Mouse (Mus musculus): ENCODE results near the gene Hspa4. TPM values are rescaled to one million over a fixed set of nuclear protein-coding genes. Genes with fewer than 3 reads are reported as not detected.

Gene Hspa4
- polyA plus RNA-seq, 1 experiment from 2014 or later, result 84.5 TPM

DNA sequence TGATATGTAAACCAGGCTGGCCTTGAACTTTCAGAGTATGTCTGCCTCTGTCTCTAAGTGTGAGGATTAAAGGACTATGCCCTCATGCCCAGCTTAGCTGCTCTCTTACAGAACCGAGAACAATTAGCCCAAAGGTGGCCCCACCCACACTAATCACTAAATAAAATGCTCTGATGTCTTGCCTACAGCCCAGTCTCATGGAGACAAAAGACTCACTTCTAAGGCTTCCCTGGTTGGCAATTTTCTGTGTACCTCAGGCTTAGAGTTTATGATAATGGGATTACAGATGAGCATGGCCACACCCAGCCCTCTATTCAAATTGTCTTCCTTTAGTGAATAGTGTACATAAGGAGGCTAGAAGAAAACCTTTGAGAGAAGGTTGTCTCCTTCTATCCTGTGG, 11.1 kb upstream of the Hspa4 start:
- no peaks in the 10 kb centered on the region for H3K36me3 ChIP-seq (ENCODE audit: insufficient read depth, low read length)
- WGBS, result 53% methylated on average over 1 of the region's 1 CpGs
- H3K27ac ChIP-seq, result no peak overlapping the region
- H3K27me3 ChIP-seq (ENCODE audit: insufficient read depth, low read length), result no peaks in the 10 kb centered on the region
- H3K4me3 ChIP-seq (replicated peaks; ENCODE audit: low read depth, low read length), result no peak overlapping the region
- DNase-seq (ENCODE audit: low spot score) (no peak), ATAC-seq (replicated peaks; ENCODE audit: low FRiP score, low read depth) (no peak)
- no peak overlapping the region for H3K4me2 ChIP-seq (ENCODE audit: low read length)
- H3K9me3 ChIP-seq (replicated peaks; ENCODE audit: low read length), result no peaks in the 10 kb centered on the region
- TF ChIP-seq CTCF (IDR thresholded peaks at IDR 0.05; ENCODE audit: low read depth), result no peak
- H3K4me1 ChIP-seq (replicated peaks; ENCODE audit: insufficient read depth, low read length), result peaks cover 8% of the 10 kb centered on the region
- H3K9ac ChIP-seq (ENCODE audit: low read depth, low read length), result no peak overlapping the region

DNA sequence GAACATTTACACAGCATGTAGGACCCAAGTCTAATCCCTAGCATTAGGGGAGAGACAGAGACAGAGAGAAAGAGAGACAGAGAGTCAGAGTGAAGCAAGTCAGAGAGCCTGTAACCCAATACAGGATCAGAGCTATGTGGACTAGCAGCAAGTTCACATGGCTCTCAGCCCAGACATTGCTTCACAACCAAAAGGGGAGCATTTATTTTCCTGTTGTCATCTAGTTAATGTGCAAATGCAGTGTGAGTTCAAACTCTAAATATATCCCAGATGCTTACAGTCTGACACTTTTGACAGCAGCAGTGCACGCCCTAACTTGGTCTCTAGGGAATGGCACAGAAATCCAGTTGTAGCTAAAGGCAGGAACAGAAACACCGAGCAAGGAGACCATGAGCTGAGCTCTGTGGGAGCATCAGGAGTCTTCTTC, 8.6 kb upstream of the Hspa4 start:
- H3K36me3 ChIP-seq (ENCODE audit: insufficient read depth, low read length), result no peaks in the 10 kb centered on the region
- H3K4me3 ChIP-seq (replicated peaks; ENCODE audit: low read depth, low read length), result no peak overlapping the region
- 32% methylated on average over 2 of the region's 2 CpGs for WGBS
- peak; percentile 95 for DNase-seq (ENCODE audit: low spot score)
- H3K4me1 ChIP-seq (replicated peaks; ENCODE audit: insufficient read depth, low read length), result peaks cover 8% of the 10 kb centered on the region
- peak; percentile 72; the same call in 1 of the 2 replicates for ATAC-seq (replicated peaks; ENCODE audit: low FRiP score, low read depth)
- H3K4me2 ChIP-seq (ENCODE audit: low read length), result no peak overlapping the region
- H3K9ac ChIP-seq (ENCODE audit: low read depth, low read length), result no peak overlapping the region
- H3K27ac ChIP-seq, result peak overlapping the region; percentile 91
- TF ChIP-seq CTCF (IDR thresholded peaks at IDR 0.05; ENCODE audit: low read depth), result no peak
- H3K9me3 ChIP-seq (replicated peaks; ENCODE audit: low read length), result no peaks in the 10 kb centered on the region
- no peaks in the 10 kb centered on the region for H3K27me3 ChIP-seq (ENCODE audit: insufficient read depth, low read length)

DNA sequence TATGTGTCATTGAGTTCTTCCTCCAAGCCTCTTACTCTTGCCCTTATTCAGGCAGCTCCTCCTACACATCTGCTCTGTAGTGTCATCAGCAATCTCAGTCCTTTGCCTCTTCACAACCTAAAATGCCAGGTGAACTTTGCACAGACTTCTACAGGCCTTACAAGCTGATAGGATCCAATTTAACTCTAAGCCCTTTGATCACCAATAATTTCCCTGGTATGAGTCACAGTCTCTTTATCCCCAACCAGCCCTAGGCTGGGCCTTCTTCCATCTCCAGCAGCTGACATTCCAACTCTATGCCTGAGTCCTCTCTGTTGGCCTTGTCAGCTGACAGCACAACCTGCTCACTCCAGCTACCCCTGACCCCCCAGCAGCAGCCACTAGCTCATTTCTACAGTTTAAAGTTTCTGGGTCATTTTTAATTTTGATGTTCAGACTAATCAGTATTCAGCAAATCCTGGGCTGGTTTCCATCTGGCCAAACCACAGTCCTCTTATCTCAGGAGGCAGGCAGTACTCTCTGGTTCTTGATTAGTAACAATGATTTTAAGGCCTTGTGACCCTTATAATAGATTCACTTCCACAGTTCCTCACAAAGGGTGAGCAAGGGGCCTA, 8.1 kb upstream of the Hspa4 start:
- H3K36me3 ChIP-seq (ENCODE audit: insufficient read depth, low read length), result no peaks in the 10 kb centered on the region
- H3K4me3 ChIP-seq (replicated peaks; ENCODE audit: low read depth, low read length), result no peak overlapping the region
- H3K9me3 ChIP-seq (replicated peaks; ENCODE audit: low read length), result no peaks in the 10 kb centered on the region
- no peak for TF ChIP-seq CTCF (IDR thresholded peaks at IDR 0.05; ENCODE audit: low read depth)
- H3K9ac ChIP-seq (ENCODE audit: low read depth, low read length), result no peak overlapping the region
- no peak overlapping the region for H3K4me2 ChIP-seq (ENCODE audit: low read length)
- ATAC-seq (replicated peaks; ENCODE audit: low FRiP score, low read depth), result peak; percentile 87
- H3K27ac ChIP-seq, result peak overlapping the region; percentile 91
- H3K4me1 ChIP-seq (replicated peaks; ENCODE audit: insufficient read depth, low read length), result peaks cover 8% of the 10 kb centered on the region
- H3K27me3 ChIP-seq (ENCODE audit: insufficient read depth, low read length), result no peaks in the 10 kb centered on the region
- peak; percentile 84 for DNase-seq (ENCODE audit: low spot score)

DNA sequence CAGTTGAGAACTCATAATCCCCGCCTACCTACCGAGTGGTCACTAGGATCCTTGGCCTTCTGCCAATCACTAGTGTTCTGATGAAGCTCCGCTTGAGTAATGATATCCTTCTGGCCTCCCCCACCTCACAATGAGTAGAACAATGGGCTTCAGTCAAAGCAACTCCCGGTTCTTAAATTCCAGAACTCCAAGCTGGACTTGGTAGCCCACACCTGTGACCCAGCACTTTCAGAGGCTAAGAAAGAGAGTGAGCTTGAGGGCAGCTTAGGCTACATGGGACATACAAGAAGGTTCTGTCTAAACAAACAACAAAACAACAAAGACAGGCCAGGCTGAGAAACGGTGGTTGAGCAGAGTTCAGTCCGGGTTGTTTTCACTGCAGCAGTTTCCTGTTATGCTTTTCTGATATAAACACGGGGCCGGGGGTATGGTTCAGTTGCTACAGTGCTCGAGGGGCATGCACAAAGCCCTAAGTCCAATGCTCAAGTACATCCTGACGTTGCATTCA, 7.4 kb upstream of the Hspa4 start:
- ATAC-seq (replicated peaks; ENCODE audit: low FRiP score, low read depth) (no peak), DNase-seq (ENCODE audit: low spot score) (peak; percentile 80)
- H3K9me3 ChIP-seq (replicated peaks; ENCODE audit: low read length), result no peaks in the 10 kb centered on the region
- no peaks in the 10 kb centered on the region for H3K27me3 ChIP-seq (ENCODE audit: insufficient read depth, low read length)
- H3K4me1 ChIP-seq (replicated peaks; ENCODE audit: insufficient read depth, low read length), result peaks cover 8% of the 10 kb centered on the region
- no peaks in the 10 kb centered on the region for H3K36me3 ChIP-seq (ENCODE audit: insufficient read depth, low read length)
- TF ChIP-seq CTCF (IDR thresholded peaks at IDR 0.05; ENCODE audit: low read depth), result no peak
- H3K4me2 ChIP-seq (ENCODE audit: low read length), result no peak overlapping the region
- WGBS, result 34% methylated on average over 10 of the region's 10 CpGs
- H3K27ac ChIP-seq, result peak overlapping the region; percentile 91
- no peak overlapping the region for H3K9ac ChIP-seq (ENCODE audit: low read depth, low read length)
- H3K4me3 ChIP-seq (replicated peaks; ENCODE audit: low read depth, low read length), result no peak overlapping the region

DNA sequence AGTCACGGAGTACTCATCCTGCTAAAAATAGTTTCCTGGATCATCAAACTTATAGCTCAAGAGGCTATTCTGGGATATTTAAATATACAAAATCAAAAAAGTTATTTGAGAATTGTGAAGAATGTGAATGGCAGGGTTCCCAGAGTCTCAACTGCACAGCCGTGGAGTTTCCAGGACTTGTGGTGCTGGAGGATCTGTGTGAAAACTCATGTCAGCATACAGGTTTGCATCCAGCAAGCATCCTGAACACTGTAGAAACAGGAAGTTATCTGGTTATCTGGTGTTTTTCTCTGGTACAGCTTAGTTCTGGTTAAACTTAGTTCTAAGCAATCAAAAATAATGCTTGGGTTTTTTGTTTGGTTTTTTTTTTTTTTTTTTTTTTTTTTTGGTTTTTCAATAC, 6.7 kb upstream of the Hspa4 start:
- H3K36me3 ChIP-seq (ENCODE audit: insufficient read depth, low read length), result no peaks in the 10 kb centered on the region
- no peak for TF ChIP-seq CTCF (IDR thresholded peaks at IDR 0.05; ENCODE audit: low read depth)
- no peaks in the 10 kb centered on the region for H3K27me3 ChIP-seq (ENCODE audit: insufficient read depth, low read length)
- ATAC-seq (replicated peaks; ENCODE audit: low FRiP score, low read depth) (no peak), DNase-seq (ENCODE audit: low spot score) (peak; percentile 61)
- no peak overlapping the region for H3K9ac ChIP-seq (ENCODE audit: low read depth, low read length)
- H3K27ac ChIP-seq, result no peak overlapping the region
- H3K4me3 ChIP-seq (replicated peaks; ENCODE audit: low read depth, low read length), result no peak overlapping the region
- no peaks in the 10 kb centered on the region for H3K9me3 ChIP-seq (replicated peaks; ENCODE audit: low read length)
- peaks cover 8% of the 10 kb centered on the region for H3K4me1 ChIP-seq (replicated peaks; ENCODE audit: insufficient read depth, low read length)
- no peak overlapping the region for H3K4me2 ChIP-seq (ENCODE audit: low read length)
- 61% methylated on average over 2 of the region's 2 CpGs for WGBS

DNA sequence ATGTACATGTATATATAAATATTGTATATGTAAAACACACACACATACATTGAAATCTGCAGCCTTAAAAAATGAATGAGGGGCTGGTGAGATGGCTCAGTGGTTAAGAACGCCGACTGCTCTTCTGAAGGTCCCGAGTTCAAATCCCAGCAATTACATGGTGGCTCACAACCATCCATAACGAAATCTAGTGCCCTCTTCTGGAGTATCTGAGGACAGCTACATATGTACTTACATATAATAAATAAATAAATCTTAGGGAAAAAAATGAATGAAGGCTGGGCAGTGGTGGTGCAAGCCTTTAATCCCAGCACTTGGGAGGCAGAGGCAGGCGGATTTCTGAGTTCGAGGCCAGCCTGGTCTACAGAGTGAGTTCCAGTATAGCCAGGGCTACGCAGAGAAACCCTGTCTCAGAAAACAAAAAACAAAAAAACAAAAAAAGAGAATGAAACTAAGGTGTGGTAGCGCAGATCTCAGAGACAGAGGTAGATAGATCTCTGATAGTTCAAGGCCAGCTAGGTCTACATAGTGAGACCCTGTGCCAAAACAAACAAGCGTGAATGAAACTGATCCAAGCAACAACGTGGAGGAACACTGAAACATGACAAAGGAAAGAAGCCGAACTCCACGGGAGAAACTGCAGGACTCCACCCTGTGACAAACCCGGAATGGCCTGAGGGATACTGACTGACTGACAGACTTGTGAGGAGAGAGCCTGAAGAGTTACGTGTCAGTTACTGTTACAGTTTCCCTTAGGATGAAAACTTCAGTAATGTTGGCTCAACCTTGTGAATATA, 4.0 kb upstream of the Hspa4 start:
- Histone ChIP-seq H3K36me3 (ENCODE audit: insufficient read depth, low read length) (no peaks in the 10 kb centered on the region), H3K4me1 (replicated peaks; ENCODE audit: insufficient read depth, low read length) (peaks cover 8% of the 10 kb centered on the region), H3K9ac (ENCODE audit: low read depth, low read length) (no peak overlapping the region), H3K4me3 (replicated peaks; ENCODE audit: low read depth, low read length) (no peak overlapping the region), H3K27me3 (ENCODE audit: insufficient read depth, low read length) (no peaks in the 10 kb centered on the region), H3K9me3 (replicated peaks; ENCODE audit: low read length) (no peaks in the 10 kb centered on the region), H3K27ac (no peak overlapping the region), H3K4me2 (ENCODE audit: low read length) (no peak overlapping the region)
- no peak for ATAC-seq (replicated peaks; ENCODE audit: low FRiP score, low read depth)
- 0 out of 2 replicates have a peak, but pooled peaks have one; percentile 6 for TF ChIP-seq CTCF (IDR thresholded peaks at IDR 0.05; ENCODE audit: low read depth)
- 82% methylated on average over 14 of the region's 14 CpGs for WGBS
- DNase-seq (ENCODE audit: low spot score), result no peak
